Mouse (Mus musculus): ENCODE measurements around the gene Zfp629. TPM values are rescaled to one million over a fixed set of nuclear protein-coding genes. Genes with fewer than 3 reads are reported as not detected.
"Not testable (repeated sequence)": the region's sequence is repeated elsewhere in the genome, so short reads cannot be mapped to it uniquely, and the experiment has no call there.

The Zfp629 gene
- polyA plus RNA-seq, 1 experiment from 2014 or later, result 1.2 TPM

DNA sequence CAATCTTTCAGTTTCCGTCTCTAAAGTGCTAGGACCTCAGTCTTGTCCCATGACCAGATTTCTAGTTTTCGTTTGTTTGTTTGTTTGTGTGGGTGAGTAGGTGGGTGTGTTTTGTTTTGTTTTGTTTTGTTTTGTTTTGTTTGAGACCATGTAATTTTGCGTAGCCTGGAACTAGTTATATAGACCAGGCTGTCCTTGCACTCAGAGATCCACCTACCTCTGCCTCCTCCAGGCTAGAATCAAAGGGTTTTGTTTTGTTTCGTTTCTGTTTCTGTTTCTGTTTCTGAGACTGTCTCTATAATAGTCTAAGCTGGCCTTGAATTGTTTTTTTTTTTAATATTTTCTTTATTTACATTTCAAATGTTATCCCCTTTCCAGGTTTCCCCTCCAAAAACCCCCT lies 30.8 kb upstream of the Zfp629 start:
- no peak overlapping the region for H3K27ac ChIP-seq (replicated peaks)
- H3K4me3 ChIP-seq (replicated peaks), result no peak overlapping the region
- no peaks in the 10 kb centered on the region for H3K4me1 ChIP-seq (replicated peaks)
- no peak overlapping the region for H3K9ac ChIP-seq
- ATAC-seq (ENCODE audit: insufficient read depth), result no peak
- 63% methylated on average over 4 of the region's 4 CpGs for WGBS (ENCODE audit: insufficient replicate concordance)
- H3K4me2 ChIP-seq, result no peak overlapping the region
- H3K36me3 ChIP-seq (replicated peaks), result no peaks in the 10 kb centered on the region
- peaks cover 26% of the 10 kb centered on the region for H3K27me3 ChIP-seq
- no peaks in the 10 kb centered on the region for H3K9me3 ChIP-seq (replicated peaks)

DNA sequence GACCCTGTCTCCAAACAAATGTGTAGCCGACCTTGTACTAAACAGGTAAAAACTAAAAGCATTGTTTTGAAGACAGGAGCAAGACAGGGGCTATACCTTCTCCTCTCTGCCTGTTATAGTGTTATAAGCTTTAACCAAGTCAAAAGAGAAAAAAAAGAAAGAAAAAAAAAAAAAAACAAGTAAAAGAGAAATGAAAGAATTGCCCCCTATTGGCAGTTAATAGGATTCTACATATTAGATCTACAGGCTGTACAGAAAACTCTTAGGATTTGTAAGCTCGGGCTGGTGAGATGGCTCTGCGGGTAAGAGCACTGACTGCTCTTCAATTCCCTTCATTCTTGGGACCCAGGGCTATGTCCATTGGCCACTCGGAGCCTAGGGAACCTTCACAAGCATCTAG lies 26.7 kb upstream of the Zfp629 start:
- Histone ChIP-seq H3K9me3 (replicated peaks) (no peaks in the 10 kb centered on the region), H3K4me2 (no peak overlapping the region), H3K27ac (replicated peaks) (no peak overlapping the region), H3K36me3 (replicated peaks) (no peaks in the 10 kb centered on the region), H3K4me3 (replicated peaks) (no peak overlapping the region), H3K27me3 (peaks cover 56% of the 10 kb centered on the region), H3K4me1 (replicated peaks) (no peaks in the 10 kb centered on the region), H3K9ac (no peak overlapping the region)
- no peak for ATAC-seq (ENCODE audit: insufficient read depth)
- 56% methylated on average over 4 of the region's 4 CpGs for WGBS (ENCODE audit: insufficient replicate concordance)

DNA sequence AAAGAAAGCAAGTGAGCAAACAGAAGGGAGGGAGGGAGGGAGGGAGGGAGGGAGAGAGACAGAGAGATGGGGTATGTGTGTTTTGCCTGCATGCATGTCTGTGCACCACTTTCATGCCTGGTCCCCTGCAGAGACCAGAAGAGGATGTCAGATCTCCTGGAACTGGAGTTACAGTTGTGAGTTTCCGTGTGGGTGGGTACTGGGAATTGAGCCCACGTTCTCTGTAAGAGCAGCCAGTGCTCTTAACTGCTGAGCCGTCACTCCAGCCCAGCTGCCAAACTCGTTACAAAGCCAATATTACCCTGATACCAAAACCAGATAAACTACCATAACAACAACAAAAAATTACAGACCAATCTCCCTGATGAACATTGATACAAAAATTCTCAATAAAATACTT lies 25.7 kb upstream of the Zfp629 start:
- WGBS (ENCODE audit: insufficient replicate concordance), result 37% methylated on average over 4 of the region's 4 CpGs
- H3K27me3 ChIP-seq, result peaks cover 64% of the 10 kb centered on the region
- H3K4me2 ChIP-seq, result no peak overlapping the region
- peaks cover 7% of the 10 kb centered on the region for H3K4me1 ChIP-seq (replicated peaks)
- no peak overlapping the region for H3K27ac ChIP-seq (replicated peaks)
- H3K4me3 ChIP-seq (replicated peaks), result no peak overlapping the region
- no peaks in the 10 kb centered on the region for H3K9me3 ChIP-seq (replicated peaks)
- ATAC-seq (ENCODE audit: insufficient read depth), result no peak
- no peak overlapping the region for H3K9ac ChIP-seq
- H3K36me3 ChIP-seq (replicated peaks), result no peaks in the 10 kb centered on the region

DNA sequence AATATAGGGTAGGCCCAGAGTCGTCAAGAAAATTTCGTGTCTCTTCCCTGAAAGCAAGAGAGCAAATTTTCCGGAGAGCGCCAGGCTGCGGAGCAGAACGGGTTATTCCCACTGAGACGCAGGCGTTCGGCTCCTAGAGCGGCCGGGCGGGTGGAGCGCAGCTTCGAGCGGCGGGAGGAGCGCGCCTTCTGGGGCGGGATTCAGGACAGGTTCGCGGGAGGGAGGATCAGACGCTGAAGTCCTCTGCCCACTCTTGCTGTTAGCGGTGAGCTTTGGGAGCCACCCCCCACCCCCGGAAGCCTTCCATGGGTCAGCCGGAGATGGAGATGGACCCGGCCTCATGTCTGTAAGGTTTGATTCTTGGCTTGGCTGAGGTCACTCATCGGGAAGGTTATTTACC lies 21.4 kb upstream of the Zfp629 start:
- H3K4me2 ChIP-seq, result peak overlapping the region; percentile 50
- H3K9me3 ChIP-seq (replicated peaks), result no peaks in the 10 kb centered on the region
- 0 out of 2 replicates have a peak overlapping the region, but pooled peaks have one; percentile 5 for H3K9ac ChIP-seq
- ATAC-seq (ENCODE audit: insufficient read depth), result peak; percentile 47; the same call in 1 of the 2 replicates
- no peak overlapping the region for H3K27ac ChIP-seq (replicated peaks)
- under 1% methylated on average over 27 of the region's 27 CpGs for WGBS (ENCODE audit: insufficient replicate concordance)
- H3K36me3 ChIP-seq (replicated peaks), result no peaks in the 10 kb centered on the region
- peaks cover 68% of the 10 kb centered on the region for H3K27me3 ChIP-seq
- peaks cover 7% of the 10 kb centered on the region for H3K4me1 ChIP-seq (replicated peaks)
- peak overlapping the region; percentile 38 for H3K4me3 ChIP-seq (replicated peaks)

DNA sequence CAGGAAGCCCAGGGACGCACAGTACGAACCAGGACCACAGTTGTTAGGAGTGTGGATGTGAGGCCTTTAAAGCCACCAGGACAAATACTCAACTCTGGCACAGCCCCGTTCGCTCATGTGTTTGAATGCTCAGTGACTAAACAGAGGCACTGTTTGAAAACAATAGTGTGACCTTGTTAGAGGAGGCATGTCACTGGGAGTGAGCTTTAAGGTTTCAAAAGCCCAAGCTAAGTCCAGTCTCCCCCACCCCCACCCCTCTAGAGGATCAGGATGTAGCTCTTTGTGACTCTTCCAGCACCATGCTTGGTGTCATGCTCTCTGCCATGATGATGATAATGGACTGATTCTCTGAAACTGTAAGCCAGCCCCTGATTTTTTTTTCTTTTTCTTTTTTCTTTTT lies 15.8 kb upstream of the Zfp629 start:
- no peak for ATAC-seq (ENCODE audit: insufficient read depth)
- no peaks in the 10 kb centered on the region for H3K36me3 ChIP-seq (replicated peaks)
- peaks cover 15% of the 10 kb centered on the region for H3K4me1 ChIP-seq (replicated peaks)
- WGBS (ENCODE audit: insufficient replicate concordance), result 80% methylated on average over 4 of the region's 4 CpGs
- H3K4me2 ChIP-seq, result no peak overlapping the region
- H3K9me3 ChIP-seq (replicated peaks), result no peaks in the 10 kb centered on the region
- peaks cover 26% of the 10 kb centered on the region for H3K27me3 ChIP-seq
- no peak overlapping the region for H3K4me3 ChIP-seq (replicated peaks)
- H3K27ac ChIP-seq (replicated peaks), result no peak overlapping the region
- H3K9ac ChIP-seq, result no peak overlapping the region

DNA sequence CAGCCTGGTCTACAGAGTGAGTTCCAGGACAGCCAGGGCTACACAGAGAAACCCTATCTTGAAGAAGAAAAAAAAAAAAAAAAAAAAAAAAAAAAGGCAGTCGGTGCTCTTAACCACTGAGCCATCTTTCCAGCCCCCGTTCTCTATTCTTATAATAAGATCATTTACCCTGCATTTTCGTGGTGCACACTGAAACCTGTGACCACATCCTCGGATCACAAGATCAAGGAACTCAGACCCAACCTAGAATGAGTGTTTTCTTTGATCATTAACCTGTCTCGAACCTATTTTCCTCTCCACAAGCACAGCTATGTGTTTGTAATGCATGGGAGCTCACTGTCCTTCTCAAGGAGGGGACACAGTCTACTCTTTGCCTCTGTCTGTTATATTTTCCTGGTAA lies 13.0 kb upstream of the Zfp629 start:
- Histone ChIP-seq H3K27ac (replicated peaks) (no peak overlapping the region), H3K36me3 (replicated peaks) (no peaks in the 10 kb centered on the region), H3K27me3 (no peaks in the 10 kb centered on the region), H3K9me3 (replicated peaks) (no peaks in the 10 kb centered on the region), H3K4me3 (replicated peaks) (no peak overlapping the region), H3K4me2 (no peak overlapping the region), H3K4me1 (replicated peaks) (peaks cover 21% of the 10 kb centered on the region), H3K9ac (no peak overlapping the region)
- ATAC-seq (ENCODE audit: insufficient read depth), result no peak
- WGBS (ENCODE audit: insufficient replicate concordance), result 57% methylated on average over 5 of the region's 5 CpGs

DNA sequence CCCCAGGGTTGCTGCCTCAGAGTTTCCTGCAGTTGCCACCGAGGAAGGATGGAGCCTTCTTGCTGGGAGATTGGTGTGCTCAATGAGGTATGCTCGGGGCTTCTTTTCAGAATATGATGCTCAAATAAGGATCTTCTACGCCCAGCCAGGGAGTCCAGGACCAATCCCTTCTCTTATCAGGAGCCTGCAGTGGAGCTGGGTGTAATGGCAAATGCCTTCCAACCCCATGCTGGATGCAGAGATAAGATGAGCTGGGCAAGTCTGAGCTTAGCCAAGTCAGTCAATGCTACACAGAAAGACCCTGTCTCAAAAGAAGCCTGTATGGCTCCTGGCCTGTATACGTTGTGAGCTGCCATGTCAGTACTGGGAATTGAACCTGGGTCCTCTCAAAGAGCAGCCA lies 10.9 kb upstream of the Zfp629 start:
- Histone ChIP-seq H3K4me2 (peak overlapping the region; percentile 64), H3K9ac (no peak overlapping the region), H3K27ac (replicated peaks) (peak overlapping the region; percentile 81)

DNA sequence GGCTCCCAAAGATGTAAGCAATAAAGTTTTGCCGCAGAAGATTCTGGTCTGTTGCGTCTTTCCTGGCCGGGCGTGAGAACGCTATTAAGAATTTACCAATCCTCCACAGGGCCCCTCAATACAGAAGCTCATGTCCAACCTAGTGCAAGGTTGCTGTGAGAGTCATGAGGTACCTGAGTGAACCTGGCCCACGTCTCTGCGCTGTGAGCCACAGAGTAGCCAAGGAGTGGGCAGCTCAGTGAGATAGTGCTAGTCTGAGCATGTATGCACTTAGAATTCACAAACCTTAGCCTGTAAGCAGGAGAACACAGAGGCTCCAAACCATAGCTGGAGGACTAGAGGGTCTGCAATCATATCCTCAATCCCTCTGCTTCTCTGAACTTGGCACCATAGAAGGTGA lies 10.4 kb upstream of the Zfp629 start:
- peak overlapping the region; percentile 64 for H3K4me2 ChIP-seq

More for the DNA sequence above, 10.9 kb upstream of the Zfp629 start:
- no peaks in the 10 kb centered on the region for H3K9me3 ChIP-seq (replicated peaks)
- WGBS (ENCODE audit: insufficient replicate concordance), result 16% methylated on average over 4 of the region's 4 CpGs
- H3K4me1 ChIP-seq (replicated peaks), result peaks cover 21% of the 10 kb centered on the region
- peak; percentile 100 for ATAC-seq (ENCODE audit: insufficient read depth)
- H3K36me3 ChIP-seq (replicated peaks), result no peaks in the 10 kb centered on the region
- peak overlapping the region; percentile 30 for H3K4me3 ChIP-seq (replicated peaks)
- H3K27me3 ChIP-seq, result no peaks in the 10 kb centered on the region

DNA sequence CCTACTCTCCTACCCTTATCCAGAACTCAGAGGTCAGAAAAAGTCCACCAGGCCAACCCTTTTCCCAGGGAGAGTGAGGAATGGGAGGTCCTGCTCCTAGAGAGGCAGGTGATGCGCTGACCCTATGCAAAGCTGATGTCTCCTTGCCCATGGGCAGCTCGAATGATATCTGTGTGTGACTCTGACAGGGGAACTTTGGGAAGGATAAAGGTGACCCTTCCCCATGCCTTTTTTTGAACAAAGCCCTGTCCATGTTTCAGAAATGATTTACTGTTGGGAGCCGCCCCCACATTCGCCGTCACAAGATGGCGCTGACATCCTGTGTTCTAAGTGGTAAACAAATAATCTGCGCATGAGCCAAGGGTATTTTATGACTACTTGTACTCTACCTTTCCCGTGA lies 2.8 kb upstream of the Zfp629 start:
- peaks cover 22% of the 10 kb centered on the region for H3K27me3 ChIP-seq
- H3K27ac ChIP-seq (replicated peaks); H3K4me3 ChIP-seq (replicated peaks); H3K9ac ChIP-seq; ATAC-seq (ENCODE audit: insufficient read depth); H3K36me3 ChIP-seq (replicated peaks); H3K4me2 ChIP-seq; H3K9me3 ChIP-seq (replicated peaks): not testable (repeated sequence)
- H3K4me1 ChIP-seq (replicated peaks), result peaks cover 25% of the 10 kb centered on the region
- 87% methylated on average over 7 of the region's 8 CpGs for WGBS (ENCODE audit: insufficient replicate concordance)

More for the DNA sequence above, 10.4 kb upstream of the Zfp629 start:
- H3K4me3 ChIP-seq (replicated peaks), result peak overlapping the region; percentile 30
- H3K27me3 ChIP-seq, result no peaks in the 10 kb centered on the region
- no peaks in the 10 kb centered on the region for H3K9me3 ChIP-seq (replicated peaks)
- H3K27ac ChIP-seq (replicated peaks), result peak overlapping the region; percentile 81
- H3K4me1 ChIP-seq (replicated peaks), result peaks cover 21% of the 10 kb centered on the region
- ATAC-seq (ENCODE audit: insufficient read depth), result no peak
- no peak overlapping the region for H3K9ac ChIP-seq
- H3K36me3 ChIP-seq (replicated peaks), result no peaks in the 10 kb centered on the region
- WGBS (ENCODE audit: insufficient replicate concordance), result 86% methylated on average over 7 of the region's 7 CpGs

DNA sequence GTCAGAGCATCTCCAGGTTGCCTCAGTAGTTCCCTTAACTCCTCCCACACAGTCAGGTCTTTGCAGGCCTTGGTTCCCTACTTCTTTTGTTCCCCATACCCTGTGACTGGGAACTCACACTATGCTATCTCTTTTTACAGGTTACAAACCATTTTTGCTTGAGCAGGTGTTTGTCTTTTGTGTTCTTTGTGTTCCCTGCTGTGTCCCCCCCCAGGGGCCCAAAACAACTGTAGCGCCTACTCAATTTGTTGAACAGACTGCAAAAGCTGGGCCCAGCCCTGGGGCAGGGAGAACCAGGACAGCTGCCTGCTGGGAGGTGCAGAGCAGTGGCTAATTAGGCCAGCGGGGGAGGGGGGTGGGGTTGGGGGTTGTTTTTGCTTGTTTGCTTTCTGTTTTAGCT lies 2.4 kb upstream of the Zfp629 start:
- no peak for ATAC-seq (ENCODE audit: insufficient read depth)
- H3K36me3 ChIP-seq (replicated peaks), result no peaks in the 10 kb centered on the region
- no peaks in the 10 kb centered on the region for H3K9me3 ChIP-seq (replicated peaks)
- WGBS (ENCODE audit: insufficient replicate concordance), result 76% methylated on average over 2 of the region's 2 CpGs
- H3K27ac ChIP-seq (replicated peaks), result no peak overlapping the region
- H3K4me2 ChIP-seq, result no peak overlapping the region
- peaks cover 23% of the 10 kb centered on the region for H3K27me3 ChIP-seq
- H3K4me3 ChIP-seq (replicated peaks), result no peak overlapping the region
- H3K4me1 ChIP-seq (replicated peaks), result peaks cover 25% of the 10 kb centered on the region
- no peak overlapping the region for H3K9ac ChIP-seq

DNA sequence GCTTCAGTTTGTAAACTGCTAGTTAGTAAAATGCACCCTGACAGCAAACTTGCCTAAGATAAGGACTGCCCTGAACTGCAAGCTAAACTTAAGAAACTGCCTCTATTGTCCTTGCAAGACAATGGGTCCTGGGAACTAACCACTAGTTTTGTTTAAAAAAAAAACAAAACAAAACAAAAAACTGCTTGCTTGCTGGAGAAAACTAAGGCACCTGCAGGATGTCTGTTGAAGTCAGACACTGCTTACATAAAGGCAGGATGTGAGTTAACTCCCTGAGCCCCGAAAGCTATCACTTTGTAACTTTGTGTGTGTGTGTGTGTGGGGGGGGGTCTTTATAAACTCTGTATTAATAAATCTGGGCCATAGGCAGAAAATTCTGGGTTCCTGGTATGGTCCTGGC lies 1.3 kb upstream of the Zfp629 start:
- Histone ChIP-seq H3K4me3 (replicated peaks) (no peak overlapping the region), H3K27me3 (peaks cover 23% of the 10 kb centered on the region), H3K36me3 (replicated peaks) (peaks cover 9% of the 10 kb centered on the region), H3K4me1 (replicated peaks) (peaks cover 25% of the 10 kb centered on the region), H3K4me2 (no peak overlapping the region), H3K9me3 (replicated peaks) (no peaks in the 10 kb centered on the region), H3K27ac (replicated peaks) (no peak overlapping the region), H3K9ac (no peak overlapping the region)
- 69% methylated on average over 1 of the region's 1 CpGs for WGBS (ENCODE audit: insufficient replicate concordance)
- ATAC-seq (ENCODE audit: insufficient read depth), result no peak

DNA sequence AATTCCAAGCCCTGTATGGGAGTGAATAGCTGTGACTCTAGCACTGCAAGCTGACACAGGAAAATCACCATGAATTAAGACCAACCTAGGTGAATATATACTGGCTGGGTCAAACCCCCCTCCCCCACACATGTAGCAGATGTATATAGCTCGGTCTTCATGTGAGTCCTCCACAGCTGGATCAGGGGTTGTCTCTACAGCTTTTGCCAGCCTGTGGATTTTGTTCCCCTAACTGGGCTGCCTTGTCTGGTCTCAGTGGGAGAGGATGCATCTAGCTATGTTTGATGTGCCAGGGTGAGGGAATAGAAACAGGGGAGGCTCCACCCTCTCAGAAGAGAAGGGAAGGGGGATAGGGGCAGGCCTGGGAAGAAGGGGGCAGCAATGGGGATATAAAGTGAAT lies 739 bp upstream of the Zfp629 start:
- H3K4me2 ChIP-seq, result no peak overlapping the region
- peaks cover 25% of the 10 kb centered on the region for H3K4me1 ChIP-seq (replicated peaks)
- no peak for ATAC-seq (ENCODE audit: insufficient read depth)
- H3K9me3 ChIP-seq (replicated peaks), result no peaks in the 10 kb centered on the region
- no peak overlapping the region for H3K4me3 ChIP-seq (replicated peaks)
- H3K9ac ChIP-seq, result no peak overlapping the region
- H3K27me3 ChIP-seq, result peaks cover 23% of the 10 kb centered on the region
- H3K27ac ChIP-seq (replicated peaks), result no peak overlapping the region
- WGBS (ENCODE audit: insufficient replicate concordance), result 61% methylated on average over 1 of the region's 1 CpGs
- H3K36me3 ChIP-seq (replicated peaks), result peaks cover 14% of the 10 kb centered on the region
